Mouse (Mus musculus): ENCODE results near the gene Hadha. TPM values are rescaled to one million over a fixed set of nuclear protein-coding genes. Genes with fewer than 3 reads are reported as not detected.

Hadha gene
- polyA plus RNA-seq, 1 experiment from 2014 or later = 213 TPM

DNA sequence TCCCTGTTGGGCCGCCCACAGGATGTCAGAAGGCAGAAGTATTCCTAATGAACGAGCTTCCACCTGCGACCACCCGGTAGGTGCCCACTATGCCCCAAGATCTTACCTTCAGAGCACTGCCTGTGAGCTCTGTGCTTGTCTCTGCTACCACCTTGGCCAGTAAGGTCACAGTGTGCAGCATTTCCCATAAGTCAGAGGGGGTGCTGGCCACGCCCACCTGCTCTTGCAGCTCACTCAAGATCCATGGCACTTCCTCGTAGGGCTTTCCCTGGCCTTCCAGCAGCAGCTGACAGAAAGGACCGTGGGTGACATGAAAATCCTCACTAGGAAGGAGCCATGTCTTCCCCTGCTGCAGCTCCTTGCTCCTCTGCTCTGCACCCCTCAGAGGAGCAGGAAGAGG lies 43.3 kb upstream of the Hadha start:
- ATAC-seq (ENCODE audit: low FRiP score, low TSS enrichment) (peak; percentile 53; the same call in 1 of the 2 replicates), DNase-seq (ENCODE audit: low spot score) (peak; percentile 64)
- no peaks in the 10 kb centered on the region for H3K36me3 ChIP-seq (ENCODE audit: control insufficient read depth, insufficient read depth, low read length)
- no peaks in the 10 kb centered on the region for H3K9me3 ChIP-seq (ENCODE audit: control insufficient read depth, low read length)
- H3K4me2 ChIP-seq (replicated peaks; ENCODE audit: low read depth) = no peak overlapping the region
- H3K27me3 ChIP-seq (ENCODE audit: control insufficient read depth, insufficient read depth, low read length) = no peaks in the 10 kb centered on the region
- TF ChIP-seq CTCF (IDR thresholded peaks at IDR 0.05; ENCODE audit: low read depth) (no peak), EP300 (optimal IDR thresholded peaks at IDR 0.05) (no peak)
- no peaks in the 10 kb centered on the region for H3K4me1 ChIP-seq (replicated peaks; ENCODE audit: control insufficient read depth, insufficient read depth)
- 72% methylated on average over 7 of the region's 7 CpGs for WGBS
- no peak overlapping the region for H3K4me3 ChIP-seq (ENCODE audit: low read depth, low read length)
- no peak overlapping the region for H3K9ac ChIP-seq (ENCODE audit: low read length)
- H3K27ac ChIP-seq (replicated peaks) = no peak overlapping the region

DNA sequence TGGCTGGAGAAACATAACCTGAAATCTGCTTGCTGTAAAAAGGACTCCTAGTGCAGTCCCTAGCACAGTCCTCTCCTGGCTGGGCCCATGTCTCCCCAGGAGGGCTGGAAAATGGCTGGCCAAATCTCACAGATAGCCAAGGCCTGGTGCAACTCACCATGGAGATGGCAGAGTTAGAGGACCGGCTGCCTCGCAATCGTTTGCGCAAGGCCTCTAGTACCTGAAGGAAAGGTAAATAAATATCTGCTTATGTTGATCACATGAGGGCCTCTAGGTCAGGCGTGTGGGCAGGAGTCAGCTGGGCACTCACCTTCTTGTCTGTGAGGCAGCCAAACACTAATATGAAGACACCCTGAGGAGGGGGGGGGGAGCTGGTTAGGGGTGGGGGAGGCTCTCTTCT lies 40.4 kb upstream of the Hadha start:
- DNase-seq (ENCODE audit: low spot score) (no peak), ATAC-seq (ENCODE audit: low FRiP score, low TSS enrichment) (no peak)
- Histone ChIP-seq H3K36me3 (ENCODE audit: control insufficient read depth, insufficient read depth, low read length) (no peaks in the 10 kb centered on the region), H3K27me3 (ENCODE audit: control insufficient read depth, insufficient read depth, low read length) (no peaks in the 10 kb centered on the region), H3K27ac (replicated peaks) (no peak overlapping the region), H3K4me1 (replicated peaks; ENCODE audit: control insufficient read depth, insufficient read depth) (no peaks in the 10 kb centered on the region), H3K4me3 (ENCODE audit: low read depth, low read length) (no peak overlapping the region), H3K4me2 (replicated peaks; ENCODE audit: low read depth) (no peak overlapping the region), H3K9me3 (ENCODE audit: control insufficient read depth, low read length) (no peaks in the 10 kb centered on the region), H3K9ac (ENCODE audit: low read length) (no peak overlapping the region)
- TF ChIP-seq CTCF (IDR thresholded peaks at IDR 0.05; ENCODE audit: low read depth) (no peak), EP300 (optimal IDR thresholded peaks at IDR 0.05) (no peak)
- 79% methylated on average over 5 of the region's 5 CpGs for WGBS

DNA sequence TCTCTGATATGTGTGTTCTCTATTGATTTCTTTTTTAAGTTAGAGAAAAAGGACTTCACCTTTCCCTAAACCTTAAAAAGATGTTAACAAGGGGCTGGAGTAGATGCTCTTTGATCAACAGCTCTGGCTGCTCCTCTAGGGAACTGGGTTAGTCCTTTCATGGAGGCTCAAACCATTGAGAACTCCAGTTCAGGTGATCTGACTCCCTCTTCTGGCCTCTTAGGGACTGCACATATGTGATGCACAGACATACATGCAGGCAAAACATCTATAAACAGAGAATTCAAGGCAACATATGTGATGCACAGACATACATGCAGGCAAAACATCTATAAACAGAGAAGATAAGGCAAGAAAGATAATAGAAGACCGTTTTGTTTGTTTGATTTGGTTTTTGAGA lies 37.5 kb upstream of the Hadha start:
- Histone ChIP-seq H3K4me1 (replicated peaks; ENCODE audit: control insufficient read depth, insufficient read depth) (no peaks in the 10 kb centered on the region), H3K4me2 (replicated peaks; ENCODE audit: low read depth) (no peak overlapping the region), H3K27me3 (ENCODE audit: control insufficient read depth, insufficient read depth, low read length) (no peaks in the 10 kb centered on the region), H3K9ac (ENCODE audit: low read length) (no peak overlapping the region), H3K27ac (replicated peaks) (no peak overlapping the region), H3K4me3 (ENCODE audit: low read depth, low read length) (no peak overlapping the region), H3K36me3 (ENCODE audit: control insufficient read depth, insufficient read depth, low read length) (0 out of 2 replicates have a peak, but pooled peaks cover 3% of the 10 kb centered on the region), H3K9me3 (ENCODE audit: control insufficient read depth, low read length) (no peaks in the 10 kb centered on the region)
- DNase-seq (ENCODE audit: low spot score) = no peak
- no peak for ATAC-seq (ENCODE audit: low FRiP score, low TSS enrichment)
- WGBS = 65% methylated on average over 1 of the region's 1 CpGs
- TF ChIP-seq EP300 (optimal IDR thresholded peaks at IDR 0.05) (no peak), CTCF (IDR thresholded peaks at IDR 0.05; ENCODE audit: low read depth) (peak; percentile 66)

DNA sequence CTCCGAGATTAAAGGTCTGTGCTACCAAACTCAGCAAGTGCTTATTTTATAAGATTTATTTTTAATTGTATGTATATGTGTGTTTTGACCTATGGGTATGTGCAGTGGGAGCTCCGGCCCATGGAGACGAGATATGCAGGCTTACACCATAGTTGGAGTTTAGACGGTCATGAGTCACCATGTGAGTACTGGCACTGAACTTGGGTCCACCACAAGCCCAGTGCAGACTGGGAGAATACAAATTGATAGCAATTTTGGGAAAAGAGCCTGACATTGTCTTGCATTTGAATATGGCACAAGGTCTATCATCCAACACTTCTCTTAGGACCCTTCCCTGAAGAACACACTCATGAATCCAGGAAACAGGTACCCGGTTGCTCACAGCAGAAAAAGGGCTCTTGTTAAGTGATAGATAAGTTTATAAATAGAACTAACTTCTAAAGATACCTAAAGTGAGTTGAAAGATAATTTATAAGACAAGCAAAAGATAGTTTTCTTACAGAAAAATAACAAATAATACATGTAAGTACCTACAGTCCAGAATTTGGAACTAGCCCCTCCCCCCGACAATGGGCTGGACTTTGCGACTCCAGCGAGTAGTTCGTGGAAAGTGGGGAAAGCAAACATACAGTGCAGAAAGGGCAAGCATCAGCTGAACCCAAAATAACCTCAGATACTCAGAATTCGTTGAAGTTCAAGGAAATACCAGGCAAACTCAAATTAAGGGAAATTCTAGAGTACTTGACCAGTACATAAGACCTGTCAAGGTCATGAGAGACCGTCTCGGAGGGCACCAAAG lies 32.9 kb upstream of the Hadha start:
- DNase-seq (ENCODE audit: low spot score) = no peak
- Histone ChIP-seq H3K27ac (replicated peaks) (no peak overlapping the region), H3K4me1 (replicated peaks; ENCODE audit: control insufficient read depth, insufficient read depth) (no peaks in the 10 kb centered on the region), H3K36me3 (ENCODE audit: control insufficient read depth, insufficient read depth, low read length) (peaks cover 20% of the 10 kb centered on the region), H3K4me2 (replicated peaks; ENCODE audit: low read depth) (no peak overlapping the region), H3K4me3 (ENCODE audit: low read depth, low read length) (no peak overlapping the region), H3K9me3 (ENCODE audit: control insufficient read depth, low read length) (no peaks in the 10 kb centered on the region), H3K27me3 (ENCODE audit: control insufficient read depth, insufficient read depth, low read length) (no peaks in the 10 kb centered on the region), H3K9ac (ENCODE audit: low read length) (no peak overlapping the region)
- 88% methylated on average over 12 of the region's 12 CpGs for WGBS
- no peak for ATAC-seq (ENCODE audit: low FRiP score, low TSS enrichment)
- TF ChIP-seq CTCF (IDR thresholded peaks at IDR 0.05; ENCODE audit: low read depth) = no peak
- TF ChIP-seq EP300 (optimal IDR thresholded peaks at IDR 0.05) = no peak

DNA sequence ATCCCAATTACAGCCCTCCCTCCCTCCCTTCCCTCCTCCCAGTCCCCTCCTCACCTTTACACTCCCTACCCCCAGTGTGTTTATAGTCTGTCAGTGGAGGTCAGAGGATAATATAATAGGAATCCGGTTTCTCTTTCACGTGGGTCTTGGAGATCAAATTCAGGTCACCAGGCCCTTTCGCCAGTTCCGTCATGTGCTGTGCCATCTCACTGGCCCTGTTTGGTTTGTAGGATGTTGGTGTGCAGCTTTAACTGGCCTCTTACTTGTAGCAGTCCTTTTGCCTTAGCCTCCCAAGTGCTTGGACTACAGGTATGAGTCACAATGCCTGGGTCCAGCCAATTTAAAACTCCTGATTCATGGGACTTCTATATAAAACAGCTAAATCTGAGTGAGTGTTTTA lies 20.8 kb upstream of the Hadha start:
- H3K4me1 ChIP-seq (replicated peaks; ENCODE audit: control insufficient read depth, insufficient read depth) = no peaks in the 10 kb centered on the region
- H3K27ac ChIP-seq (replicated peaks) = no peak overlapping the region
- H3K36me3 ChIP-seq (ENCODE audit: control insufficient read depth, insufficient read depth, low read length) = peaks cover 14% of the 10 kb centered on the region
- DNase-seq (ENCODE audit: low spot score) (no peak), ATAC-seq (ENCODE audit: low FRiP score, low TSS enrichment) (no peak)
- WGBS = 46% methylated on average over 4 of the region's 4 CpGs
- no peak overlapping the region for H3K9ac ChIP-seq (ENCODE audit: low read length)
- no peaks in the 10 kb centered on the region for H3K27me3 ChIP-seq (ENCODE audit: control insufficient read depth, insufficient read depth, low read length)
- no peaks in the 10 kb centered on the region for H3K9me3 ChIP-seq (ENCODE audit: control insufficient read depth, low read length)
- no peak overlapping the region for H3K4me2 ChIP-seq (replicated peaks; ENCODE audit: low read depth)
- no peak for TF ChIP-seq EP300 (optimal IDR thresholded peaks at IDR 0.05)
- TF ChIP-seq CTCF (IDR thresholded peaks at IDR 0.05; ENCODE audit: low read depth) = no peak
- no peak overlapping the region for H3K4me3 ChIP-seq (ENCODE audit: low read depth, low read length)

DNA sequence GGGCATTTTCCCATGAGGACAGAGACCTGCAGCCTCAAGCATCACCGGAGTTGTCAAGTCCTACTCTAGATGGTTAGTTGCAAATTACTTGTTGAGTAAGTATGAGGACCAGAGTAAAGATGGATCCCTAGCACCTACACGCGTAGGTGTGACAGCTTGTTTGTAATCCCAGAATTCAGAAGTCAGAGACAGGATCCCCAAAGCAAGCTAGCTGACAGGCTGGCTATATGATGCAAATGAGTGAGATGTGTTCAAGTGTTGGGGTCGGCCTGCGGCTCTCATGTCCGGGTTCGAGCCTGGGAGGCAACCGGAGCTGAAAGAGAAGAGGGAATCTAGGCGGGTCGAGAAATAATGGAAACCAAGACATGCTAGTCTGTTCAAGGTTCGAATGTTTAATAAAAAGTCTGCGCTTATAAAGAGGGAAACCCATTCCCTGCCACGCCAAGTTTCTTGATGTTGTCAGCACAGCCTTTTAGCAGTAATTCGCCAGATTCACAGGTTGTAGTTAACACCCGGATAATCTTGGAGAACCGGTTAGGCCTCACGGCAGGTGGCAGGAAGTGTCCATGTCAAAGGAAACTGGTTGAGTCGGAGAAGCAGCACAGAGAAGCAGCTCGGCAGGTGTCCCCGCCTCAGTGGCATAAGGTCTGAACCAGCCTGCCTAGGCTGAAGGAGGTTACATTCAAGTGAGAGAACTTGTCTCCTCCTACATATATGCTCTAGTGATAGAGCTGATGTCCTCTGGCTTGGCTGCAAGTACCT lies 18.1 kb upstream of the Hadha start:
- Histone ChIP-seq H3K27me3 (ENCODE audit: control insufficient read depth, insufficient read depth, low read length) (no peaks in the 10 kb centered on the region), H3K4me1 (replicated peaks; ENCODE audit: control insufficient read depth, insufficient read depth) (no peaks in the 10 kb centered on the region), H3K36me3 (ENCODE audit: control insufficient read depth, insufficient read depth, low read length) (peaks cover 13% of the 10 kb centered on the region; the same call in 1 of the 2 replicates), H3K27ac (replicated peaks) (peak overlapping the region; percentile 31), H3K9ac (ENCODE audit: low read length) (no peak overlapping the region), H3K9me3 (ENCODE audit: control insufficient read depth, low read length) (no peaks in the 10 kb centered on the region), H3K4me3 (ENCODE audit: low read depth, low read length) (no peak overlapping the region), H3K4me2 (replicated peaks; ENCODE audit: low read depth) (no peak overlapping the region)
- peak; percentile 72 for TF ChIP-seq EP300 (optimal IDR thresholded peaks at IDR 0.05)
- no peak for TF ChIP-seq CTCF (IDR thresholded peaks at IDR 0.05; ENCODE audit: low read depth)
- ATAC-seq (ENCODE audit: low FRiP score, low TSS enrichment) (peak; percentile 46; the same call in 1 of the 2 replicates), DNase-seq (ENCODE audit: low spot score) (peak; percentile 56)
- WGBS = 40% methylated on average over 20 of the region's 20 CpGs
